Mouse (Mus musculus) myocyte (in vitro differentiated cells): Measurements from ENCODE around the gene Lbp.

Experiments used
- CEBPB ChIP-seq: IDR thresholded peaks from 2 replicates; pipeline ENCODE4 v1.6.1; 2011; ENCODE audit warnings: mild to moderate bottlenecking, moderate library complexity; ENCODE audit not compliant: poor library complexity, insufficient read depth, severe bottlenecking
- MYOG ChIP-seq, 3 experiments: IDR thresholded peaks; one replicate each; pipeline ENCODE4 v1.6.1; 2011; ENCODE audit warnings: control low read depth in 2 of 3, low read depth in 2 of 3, mild to moderate bottlenecking in 2 of 3; ENCODE audit not compliant: insufficient read length in 2 of 3, control insufficient read depth in 1 of 3, insufficient read depth in 1 of 3
- POLR2A ChIP-seq: IDR thresholded peaks from one replicate; pipeline ENCODE4 v1.6.1; 2011; ENCODE audit warnings: low read depth, mild to moderate bottlenecking, control low read depth, moderate library complexity; ENCODE audit not compliant: insufficient read length
- TCF12 ChIP-seq: IDR thresholded peaks from one replicate; pipeline ENCODE4 v1.6.1; 2011; ENCODE audit warnings: mild to moderate bottlenecking, control low read depth; ENCODE audit not compliant: poor library complexity, insufficient read depth, severe bottlenecking
- TCF3 ChIP-seq: IDR thresholded peaks from one replicate; pipeline ENCODE4 v1.6.1; 2011; ENCODE audit warnings: low read depth, control low read depth; ENCODE audit not compliant: insufficient read length

GRCm38 (mm10) chr2:158365099-158365850 lies 59.0 kb downstream of the Lbp start:
- no peak for TF ChIP-seq POLR2A
- TF ChIP-seq TCF12: no peak
- TF ChIP-seq TCF3: no peak
- TF ChIP-seq CEBPB: no peak
- TF ChIP-seq MYOG (IDR thresholded peaks at IDR 0.05; ENCODE audit: control insufficient read depth in 1 of 3, insufficient read depth in 1 of 3, insufficient read length in 2 of 3, low read depth in 2 of 3): no peak
